Comparison of ENCODE assay signal across 10 mouse cellular contexts in genomic region chr17:75436095-75436494, GRCm38 (mm10). TPM values are rescaled to one million over a fixed set of nuclear protein-coding genes. Genes with fewer than 3 reads are reported as not detected.
DNase-seq lines count a peak whose midpoint lies in the region; ATAC-seq and TF ChIP-seq lines count a peak whose summit lies in the region.
"Had no signal": no experiment of that assay in that cellular context is flagged by ENCODE, and none has a peak within 500 bp of the region (broad histone marks: within the 10 kb centered on the region; RNA-seq: fewer than 3 reads in every experiment).

No protein-coding gene starts in this region.

- DNase-seq in gastrocnemius, adult 2 months: peak; percentile 69
- DNase-seq in gastrocnemius, postnatal 4 days (ENCODE audit: low spot score in 2 of 2): no peak
- DNase-seq in lung, adult 2 months: no peak
- no peak for DNase-seq in lung, postnatal 25 days (ENCODE audit: low spot score)
- DNase-seq in skeletal muscle tissue, adult 2 months (ENCODE audit: low read depth, low spot score): peak; percentile 52
- DNase-seq in right cerebral cortex, postnatal 36 days (ENCODE audit: low spot score in 2 of 2): no peak
- DNase-seq in cerebellum, postnatal 4 days (ENCODE audit: low spot score in 2 of 2): no peak
- DNase-seq: cerebellum, adult 18-20 months had no signal

- no peaks in the 10 kb centered on the region for H3K9me3 ChIP-seq in heart, embryonic 15.5 days (replicated peaks)

- no peak for TF ChIP-seq POLR2A in lung, adult 2 months (IDR thresholded peaks at IDR 0.05; ENCODE audit: borderline replicate concordance, extremely low read depth, low read depth, low read length)

- peak overlapping the region; percentile 7; the same call in 1 of the 2 replicates for H3K4me2 ChIP-seq in heart, embryonic 15.5 days

- intact Hi-C loops in gastrocnemius, adult 2 months (cut with DNase I): no loop called here

- ATAC-seq in heart, embryonic 15.5 days (replicated peaks; ENCODE audit: insufficient number of reproducible peaks, insufficient read depth, low FRiP score, low read depth): no peak

- H3K4me3 ChIP-seq in gastrocnemius, adult 2 months: peak overlapping the region; percentile 73
- peak overlapping the region; percentile 75 for H3K4me3 ChIP-seq in lung, adult 2 months (replicated peaks; ENCODE audit: extremely low read depth, low read depth, low read length)
- H3K4me3 ChIP-seq in heart, embryonic 15.5 days: peak overlapping the region; percentile 34

- WGBS in lung, adult 2 months: 39% methylated on average over 8 of the region's 8 CpGs
- WGBS in heart, embryonic 15.5 days: 63% methylated on average over 8 of the region's 8 CpGs

- peak overlapping the region; percentile 92 for H3K27ac ChIP-seq in gastrocnemius, adult 2 months
- peak overlapping the region; percentile 65 for H3K27ac ChIP-seq in heart, embryonic 15.5 days
- H3K27ac ChIP-seq: liver, embryonic 14.5 days had no signal

- no peaks in the 10 kb centered on the region for H3K36me3 ChIP-seq in heart, embryonic 15.5 days

- TF ChIP-seq CTCF in gastrocnemius, adult 2 months (IDR thresholded peaks at IDR 0.05): no peak
- no peak for TF ChIP-seq CTCF in lung, adult 2 months (IDR thresholded peaks at IDR 0.05; ENCODE audit: insufficient read depth, low read length)

- H3K4me1 ChIP-seq in lung, adult 2 months (ENCODE audit: control insufficient read depth, insufficient read depth, low read length): peaks cover 1% of the 10 kb centered on the region
- no peaks in the 10 kb centered on the region for H3K4me1 ChIP-seq in heart, embryonic 15.5 days (replicated peaks)

- no peaks in the 10 kb centered on the region for H3K27me3 ChIP-seq in heart, embryonic 15.5 days

- H3K9ac ChIP-seq in heart, embryonic 15.5 days: no peak overlapping the region
- H3K9ac ChIP-seq: liver, embryonic 14.5 days had no signal

RNA-seq across cellular contexts. Expression of gene Rasgrp3, which starts 0.4 kb away (rescaled TPM):
- total RNA-seq in gastrocnemius, adult 2 months (2021): 10 to 100 TPM; 31.2 to 52.3 TPM
- total RNA-seq in gastrocnemius, postnatal 4 days (2021): 10 to 100 TPM; 35.3 to 38.4 TPM
- polyA plus RNA-seq in lung, adult 2 months (2012; rRNA removed): 14.5 and 27.0 TPM in 2 replicates
- 15.4 and 20.1 TPM in 2 replicates for polyA plus RNA-seq in heart, embryonic 15.5 days (2015; fragmentation: Nextera tagmentation; extraction: Ambion mirVana)

Comparison
In these comparisons a context has a peak if more than half of its experiments do, and no peak if none do; other contexts are left out.
1. DNase-seq: peak in gastrocnemius, adult 2 months (single experiment) and skeletal muscle tissue, adult 2 months (single experiment); none in gastrocnemius, postnatal 4 days (0 of 2), lung, adult 2 months (single experiment), lung, postnatal 25 days (single experiment), right cerebral cortex, postnatal 36 days (0 of 2) and cerebellum, postnatal 4 days (0 of 2).
2. Peak in every context shown above with its lines, with median percentiles within 50 percentile points of each other: H3K4me3 ChIP-seq.